Mouse (Mus musculus): ENCODE results near the gene Orai3.

GRCm38 (mm10) chr7:127727898-127728297 is 41.7 kb upstream of the Orai3 start:
- TF ChIP-seq CTCF (IDR thresholded peaks at IDR 0.05; ENCODE audit: borderline replicate concordance, control insufficient read depth, extremely low read depth, insufficient read depth, low read length, poor library complexity) (no peak), POLR2A (IDR thresholded peaks at IDR 0.05; ENCODE audit: control insufficient read depth, extremely low read depth, insufficient read depth, low read length, poor library complexity) (no peak)
